Mouse (Mus musculus): ENCODE measurements around the gene Khnyn. TPM values are rescaled to one million over a fixed set of nuclear protein-coding genes. Genes with fewer than 3 reads are reported as not detected.

Gene Khnyn
- polyA plus RNA-seq, 1 experiment = 32.7 TPM

- WGBS = 79% methylated on average over 8 of the region's 8 CpGs
- H3K4me3 ChIP-seq (ENCODE audit: low read depth, low read length) = no peak overlapping the region
- H3K4me1 ChIP-seq (ENCODE audit: control insufficient read depth, insufficient read depth, insufficient read length, low read length) = peaks cover 1% of the 10 kb centered on the region; the same call in 1 of the 2 replicates
- TF ChIP-seq CTCF (IDR thresholded peaks at IDR 0.05; ENCODE audit: extremely low read depth, insufficient read length, insufficient replicate concordance, low read depth, low read length) (no peak), POLR2A (IDR thresholded peaks at IDR 0.05; ENCODE audit: low read depth, low read length) (no peak)
- no peaks in the 10 kb centered on the region for H3K36me3 ChIP-seq (ENCODE audit: control insufficient read depth, insufficient read depth, low read length)
- H3K27me3 ChIP-seq (ENCODE audit: control insufficient read depth, insufficient read depth, low read length) = no peaks in the 10 kb centered on the region
- H3K27ac ChIP-seq (ENCODE audit: insufficient read depth, low read depth, low read length) = no peak overlapping the region
These were observed 11.5 kb upstream of the Khnyn start for GRCm38 (mm10) chr14:55873242-55873713.

DNA sequence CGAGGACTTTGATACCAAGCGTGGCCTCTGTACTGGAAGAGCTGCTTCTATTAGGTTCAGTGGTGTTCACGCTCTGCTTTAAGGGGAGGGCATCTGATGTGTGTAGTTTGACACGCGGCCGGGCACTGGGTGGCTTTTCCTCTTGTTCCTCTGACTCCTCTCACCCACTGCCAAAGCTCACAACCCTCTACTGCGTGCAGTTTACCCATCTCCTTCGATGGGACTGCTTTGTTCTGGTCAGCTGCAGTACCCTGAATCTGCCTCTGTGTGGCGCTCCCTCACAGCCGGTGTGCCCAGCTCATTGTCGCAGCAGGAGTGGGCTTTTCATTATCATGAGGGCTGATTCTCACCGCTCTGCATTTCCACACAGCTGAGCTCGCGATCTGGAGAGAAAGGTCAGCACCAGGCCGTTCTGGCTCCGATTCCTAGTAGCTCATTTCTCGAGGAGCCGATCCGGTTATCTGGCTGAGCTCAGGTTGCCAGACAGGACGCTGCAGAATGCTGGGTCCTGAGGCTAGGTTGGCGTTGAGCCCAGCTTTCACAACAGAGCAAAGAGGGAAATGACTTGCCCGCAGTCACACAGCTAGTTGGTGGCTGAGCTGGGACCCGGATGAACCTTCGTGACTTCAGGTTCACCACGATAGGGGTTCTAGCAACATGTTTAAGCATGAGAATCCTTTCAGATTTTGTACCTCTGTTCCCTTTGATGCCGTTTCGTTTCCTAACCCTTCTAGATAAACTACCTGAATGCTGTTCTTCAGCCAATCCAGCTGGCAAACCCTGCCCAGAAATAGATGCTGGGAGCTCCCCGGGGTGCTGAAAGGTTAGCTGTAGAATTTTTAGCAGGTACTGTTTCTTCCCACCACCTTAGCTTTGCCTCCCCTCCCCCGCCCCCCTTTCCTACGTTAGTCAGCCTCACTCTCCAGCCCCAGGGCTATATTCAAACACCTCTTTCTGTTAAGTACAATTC, 10.7 kb upstream of the Khnyn start:
- Histone ChIP-seq H3K36me3 (ENCODE audit: control insufficient read depth, insufficient read depth, low read length) (no peaks in the 10 kb centered on the region), H3K27me3 (ENCODE audit: control insufficient read depth, insufficient read depth, low read length) (no peaks in the 10 kb centered on the region), H3K4me1 (ENCODE audit: control insufficient read depth, insufficient read depth, insufficient read length, low read length) (peaks cover 1% of the 10 kb centered on the region; the same call in 1 of the 2 replicates), H3K27ac (ENCODE audit: insufficient read depth, low read depth, low read length) (no peak overlapping the region), H3K4me3 (ENCODE audit: low read depth, low read length) (peak overlapping the region; percentile 52)
- 8% methylated on average over 30 of the region's 30 CpGs for WGBS
- TF ChIP-seq CTCF (IDR thresholded peaks at IDR 0.05; ENCODE audit: extremely low read depth, insufficient read length, insufficient replicate concordance, low read depth, low read length) (peak; percentile 88; the same call in 1 of the 2 replicates), POLR2A (IDR thresholded peaks at IDR 0.05; ENCODE audit: low read depth, low read length) (no peak)

GRCm38 (mm10) chr14:55877469-55878315, 7.1 kb upstream of the Khnyn start:
- Histone ChIP-seq H3K4me3 (ENCODE audit: low read depth, low read length) (no peak overlapping the region), H3K27ac (ENCODE audit: insufficient read depth, low read depth, low read length) (no peak overlapping the region), H3K36me3 (ENCODE audit: control insufficient read depth, insufficient read depth, low read length) (no peaks in the 10 kb centered on the region), H3K27me3 (ENCODE audit: control insufficient read depth, insufficient read depth, low read length) (no peaks in the 10 kb centered on the region), H3K4me1 (ENCODE audit: control insufficient read depth, insufficient read depth, insufficient read length, low read length) (peaks cover 16% of the 10 kb centered on the region)
- TF ChIP-seq POLR2A (IDR thresholded peaks at IDR 0.05; ENCODE audit: low read depth, low read length) = no peak
- 24% methylated on average over 14 of the region's 14 CpGs for WGBS

DNA sequence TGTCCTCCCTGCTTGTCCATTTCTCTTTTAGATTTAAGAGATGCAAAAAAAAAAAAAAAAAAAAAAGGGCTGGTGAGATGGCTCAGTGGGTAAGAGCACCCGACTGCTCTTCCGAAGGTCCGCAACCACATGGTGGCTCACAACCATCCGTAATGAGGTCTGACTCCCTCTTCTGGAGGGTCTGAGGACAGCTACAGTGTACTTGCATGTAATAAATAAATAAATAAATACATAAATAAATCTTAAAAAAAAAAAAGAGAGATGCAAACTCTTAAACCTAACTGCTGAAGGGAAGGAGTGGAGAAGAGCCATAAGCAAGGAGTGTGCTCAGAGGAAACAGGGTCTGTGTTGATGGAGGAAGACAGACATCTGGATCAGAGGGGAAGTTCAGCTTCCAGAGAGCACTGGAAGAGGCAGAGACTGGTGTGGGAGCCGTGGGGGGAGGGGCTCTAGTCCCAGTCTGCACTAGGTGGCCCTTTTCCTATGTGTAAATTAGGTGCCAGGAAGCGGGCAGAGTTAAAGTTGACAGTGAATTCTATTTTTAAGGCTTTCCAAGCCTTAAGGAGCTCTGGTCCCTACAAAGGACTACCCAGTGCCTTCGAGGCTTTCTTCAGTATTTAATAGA, 6.3 kb upstream of the Khnyn start:
- TF ChIP-seq POLR2A (IDR thresholded peaks at IDR 0.05; ENCODE audit: low read depth, low read length) (no peak), CTCF (IDR thresholded peaks at IDR 0.05; ENCODE audit: extremely low read depth, insufficient read length, insufficient replicate concordance, low read depth, low read length) (no peak)
- no peak overlapping the region for H3K27ac ChIP-seq (ENCODE audit: insufficient read depth, low read depth, low read length)
- no peaks in the 10 kb centered on the region for H3K36me3 ChIP-seq (ENCODE audit: control insufficient read depth, insufficient read depth, low read length)
- 34% methylated on average over 7 of the region's 7 CpGs for WGBS
- peaks cover 23% of the 10 kb centered on the region for H3K4me1 ChIP-seq (ENCODE audit: control insufficient read depth, insufficient read depth, insufficient read length, low read length)
- H3K27me3 ChIP-seq (ENCODE audit: control insufficient read depth, insufficient read depth, low read length) = no peaks in the 10 kb centered on the region
- H3K4me3 ChIP-seq (ENCODE audit: low read depth, low read length) = no peak overlapping the region

GRCm38 (mm10) chr14:55879623-55880022, 5.1 kb upstream of the Khnyn start:
- TF ChIP-seq CTCF (IDR thresholded peaks at IDR 0.05; ENCODE audit: extremely low read depth, insufficient read length, insufficient replicate concordance, low read depth, low read length) = peak; percentile 89; the same call in 1 of the 2 replicates
- no peak for TF ChIP-seq POLR2A (IDR thresholded peaks at IDR 0.05; ENCODE audit: low read depth, low read length)
- H3K27me3 ChIP-seq (ENCODE audit: control insufficient read depth, insufficient read depth, low read length) = no peaks in the 10 kb centered on the region
- no peak overlapping the region for H3K27ac ChIP-seq (ENCODE audit: insufficient read depth, low read depth, low read length)
- WGBS = 4% methylated on average over 1 of the region's 1 CpGs
- H3K4me3 ChIP-seq (ENCODE audit: low read depth, low read length) = no peak overlapping the region
- H3K4me1 ChIP-seq (ENCODE audit: control insufficient read depth, insufficient read depth, insufficient read length, low read length) = peaks cover 31% of the 10 kb centered on the region
- H3K36me3 ChIP-seq (ENCODE audit: control insufficient read depth, insufficient read depth, low read length) = no peaks in the 10 kb centered on the region

DNA sequence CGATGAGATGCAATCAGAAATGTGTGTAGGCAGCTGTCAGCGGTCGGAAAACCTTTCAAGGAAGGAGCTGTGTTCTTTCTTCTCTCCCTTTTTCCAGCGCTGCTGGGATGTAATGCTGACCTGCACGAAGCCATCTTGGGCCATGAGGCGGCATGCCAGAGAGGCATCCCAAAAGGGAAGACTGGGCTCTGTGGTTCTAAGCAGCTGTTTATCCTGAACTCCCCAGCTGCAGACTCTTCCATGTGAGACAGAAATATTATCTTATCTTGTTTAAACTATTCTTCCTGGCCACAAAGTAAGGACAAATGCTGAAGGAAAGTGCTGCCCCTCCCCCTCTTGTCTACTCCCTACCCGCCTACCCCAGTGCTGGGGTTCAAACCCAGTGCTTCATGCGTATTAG, 3.8 kb upstream of the Khnyn start:
- Histone ChIP-seq H3K27me3 (ENCODE audit: control insufficient read depth, insufficient read depth, low read length) (no peaks in the 10 kb centered on the region), H3K4me1 (ENCODE audit: control insufficient read depth, insufficient read depth, insufficient read length, low read length) (peaks cover 31% of the 10 kb centered on the region), H3K4me3 (ENCODE audit: low read depth, low read length) (no peak overlapping the region), H3K36me3 (ENCODE audit: control insufficient read depth, insufficient read depth, low read length) (no peaks in the 10 kb centered on the region), H3K27ac (ENCODE audit: insufficient read depth, low read depth, low read length) (no peak overlapping the region)
- 76% methylated on average over 8 of the region's 8 CpGs for WGBS
- no peak for TF ChIP-seq CTCF (IDR thresholded peaks at IDR 0.05; ENCODE audit: extremely low read depth, insufficient read length, insufficient replicate concordance, low read depth, low read length)
- no peak for TF ChIP-seq POLR2A (IDR thresholded peaks at IDR 0.05; ENCODE audit: low read depth, low read length)

All from small intestine, adult 2 months (tissue).